Mouse (Mus musculus): Measurements from ENCODE around the gene Otud7b. TPM values are rescaled to one million over a fixed set of nuclear protein-coding genes. Genes with fewer than 3 reads are reported as not detected.
"Not testable (repeated sequence)": the region's sequence is repeated elsewhere in the genome, so short reads cannot be mapped to it uniquely, and the experiment has no call there.

Gene Otud7b
- polyA plus RNA-seq, 1 experiment, result not detected

DNA sequence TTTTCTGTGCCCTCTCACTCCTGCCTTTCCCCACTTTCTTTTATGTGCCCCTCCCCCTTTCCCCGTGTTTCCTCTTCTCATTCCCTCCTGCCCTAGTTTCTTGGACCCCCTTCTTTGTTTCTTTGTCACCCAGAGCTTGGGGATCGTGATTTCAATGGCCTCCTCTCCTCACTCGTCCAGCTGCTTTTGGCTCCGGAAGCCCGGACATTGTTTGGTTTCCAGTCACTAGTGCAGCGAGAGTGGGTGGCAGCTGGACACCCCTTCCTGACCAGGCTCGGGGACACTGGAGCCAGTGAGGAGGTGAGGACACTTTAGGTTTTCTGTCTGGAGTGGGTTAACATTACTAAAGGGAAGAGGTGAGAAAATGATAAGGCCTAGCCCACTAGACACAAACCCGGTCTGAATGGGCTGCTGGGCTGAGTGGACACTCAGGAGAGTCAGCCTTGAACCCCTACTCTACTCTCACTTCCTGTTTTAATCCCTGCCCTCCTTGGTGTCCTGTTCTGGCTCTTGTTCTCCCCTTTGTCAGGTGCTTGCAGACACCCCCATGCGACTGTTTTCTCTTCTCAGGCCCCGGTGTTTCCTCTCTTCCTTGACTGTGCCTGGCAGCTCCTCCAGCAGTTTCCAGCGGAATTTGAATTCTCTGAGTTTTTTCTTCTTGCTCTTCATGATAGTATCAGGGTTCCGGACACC lies 64.3 kb downstream of the Otud7b start:
- H3K4me3 ChIP-seq (ENCODE audit: insufficient read depth, low read depth, low read length), result no peak overlapping the region
- peaks cover 27% of the 10 kb centered on the region for H3K4me1 ChIP-seq (ENCODE audit: control insufficient read depth, insufficient read depth, low read length)
- 52% methylated on average over 12 of the region's 12 CpGs for WGBS
- TF ChIP-seq POLR2A (IDR thresholded peaks at IDR 0.05; ENCODE audit: insufficient read depth, low read depth, low read length) (no peak), CTCF (IDR thresholded peaks at IDR 0.05; ENCODE audit: insufficient read depth, low read depth, low read length) (no peak)
- no peak overlapping the region for H3K27ac ChIP-seq (ENCODE audit: insufficient read depth, low read depth, low read length)

DNA sequence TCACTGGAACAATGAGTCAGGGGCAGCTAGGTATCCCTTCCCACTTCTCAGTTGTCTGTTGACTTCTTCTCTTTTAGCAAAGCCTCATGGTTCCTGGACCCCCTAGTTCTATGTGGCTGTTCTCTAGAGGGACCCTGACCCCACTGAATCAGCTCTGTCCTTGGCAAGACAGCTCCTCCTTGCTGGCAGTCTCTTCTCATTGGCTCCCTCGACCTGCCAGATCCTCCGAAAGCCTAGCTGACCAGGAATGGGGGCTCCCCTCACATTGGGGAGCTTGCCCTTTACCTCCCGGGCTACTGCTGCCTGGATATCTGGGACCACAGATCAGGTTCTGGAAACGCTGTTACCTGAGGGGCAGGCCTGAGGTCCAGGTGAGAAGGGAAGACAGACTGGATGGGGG lies 65.9 kb downstream of the Otud7b start:
- H3K27ac ChIP-seq (ENCODE audit: insufficient read depth, low read depth, low read length), result peak overlapping the region; percentile 31; the same call in 1 of the 2 replicates
- TF ChIP-seq CTCF (IDR thresholded peaks at IDR 0.05; ENCODE audit: insufficient read depth, low read depth, low read length), result no peak
- no peak for TF ChIP-seq POLR2A (IDR thresholded peaks at IDR 0.05; ENCODE audit: insufficient read depth, low read depth, low read length)

DNA sequence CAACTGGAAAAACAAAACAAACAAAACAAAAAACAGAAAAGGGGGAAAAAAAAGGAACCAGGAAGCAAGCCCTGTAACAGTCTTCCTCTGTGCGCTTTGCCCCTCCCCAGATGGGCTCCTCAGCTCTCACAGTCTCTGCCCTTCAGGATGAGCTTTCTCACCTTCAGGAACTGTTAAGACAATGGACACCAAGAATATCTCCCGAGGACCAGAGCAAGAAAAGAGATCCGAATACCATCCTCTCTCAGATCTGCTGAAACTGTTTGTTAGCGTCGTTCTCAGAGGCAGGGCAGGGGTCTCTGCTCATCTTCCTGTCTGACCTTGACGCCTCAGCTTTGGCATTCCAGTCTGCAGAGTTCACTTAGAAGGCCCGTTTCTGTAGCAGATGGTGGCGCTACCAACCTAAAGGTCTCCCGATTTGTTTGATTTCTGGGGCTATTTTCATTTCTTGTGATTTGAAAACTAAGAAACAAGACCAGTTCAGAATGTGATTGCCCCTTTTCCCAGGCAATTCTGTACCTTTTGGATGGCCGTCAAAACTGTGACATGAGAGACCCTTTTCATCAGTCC lies 66.7 kb downstream of the Otud7b start:
- Histone ChIP-seq H3K4me3 (ENCODE audit: insufficient read depth, low read depth, low read length) (0 out of 2 replicates have a peak overlapping the region, but pooled peaks have one; percentile 6), H3K27ac (ENCODE audit: insufficient read depth, low read depth, low read length) (peak overlapping the region; percentile 94), H3K4me1 (ENCODE audit: control insufficient read depth, insufficient read depth, low read length) (peaks cover 29% of the 10 kb centered on the region)
- no peak for TF ChIP-seq CTCF (IDR thresholded peaks at IDR 0.05; ENCODE audit: insufficient read depth, low read depth, low read length)
- no peak for TF ChIP-seq POLR2A (IDR thresholded peaks at IDR 0.05; ENCODE audit: insufficient read depth, low read depth, low read length)
- WGBS, result 45% methylated on average over 10 of the region's 10 CpGs

More for the DNA sequence above, 65.9 kb downstream of the Otud7b start:
- 86% methylated on average over 4 of the region's 4 CpGs for WGBS
- H3K4me1 ChIP-seq (ENCODE audit: control insufficient read depth, insufficient read depth, low read length), result peaks cover 29% of the 10 kb centered on the region
- H3K4me3 ChIP-seq (ENCODE audit: insufficient read depth, low read depth, low read length), result no peak overlapping the region

DNA sequence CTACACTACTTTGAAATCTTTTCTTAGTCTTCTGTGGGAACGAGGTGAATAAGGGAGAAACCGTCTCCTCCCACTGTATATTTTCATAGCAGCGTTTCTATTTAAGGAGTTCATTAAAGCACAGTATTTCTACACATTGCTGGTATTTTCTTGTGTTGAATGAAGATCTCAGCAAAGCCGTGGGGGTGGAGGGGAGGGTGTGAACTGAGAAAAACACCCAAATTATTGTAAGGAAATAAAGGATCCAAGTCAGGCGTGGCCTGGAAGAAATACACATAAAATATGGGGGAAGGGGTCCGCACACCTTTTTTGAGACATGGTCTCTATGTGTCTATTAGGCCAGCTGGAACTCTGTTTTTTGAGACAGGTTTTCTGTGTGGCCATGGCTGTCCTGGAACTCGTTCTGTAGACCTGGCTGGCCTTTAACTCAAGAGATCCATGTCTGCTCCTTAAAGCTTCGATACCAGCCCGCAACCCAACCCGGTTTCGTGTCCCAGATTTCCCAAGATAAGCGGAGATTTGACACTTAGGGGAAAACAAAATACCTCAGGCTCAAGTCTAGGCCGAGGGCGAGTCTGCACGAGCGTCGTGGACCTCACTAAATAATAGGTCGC lies 67.4 kb downstream of the Otud7b start:
- peak overlapping the region; percentile 68 for H3K4me3 ChIP-seq (ENCODE audit: insufficient read depth, low read depth, low read length)
- H3K4me1 ChIP-seq (ENCODE audit: control insufficient read depth, insufficient read depth, low read length), result peaks cover 29% of the 10 kb centered on the region
- H3K27ac ChIP-seq (ENCODE audit: insufficient read depth, low read depth, low read length), result peak overlapping the region; percentile 94
- WGBS, result 6% methylated on average over 18 of the region's 18 CpGs
- TF ChIP-seq CTCF (IDR thresholded peaks at IDR 0.05; ENCODE audit: insufficient read depth, low read depth, low read length) (no peak), POLR2A (IDR thresholded peaks at IDR 0.05; ENCODE audit: insufficient read depth, low read depth, low read length) (no peak)

DNA sequence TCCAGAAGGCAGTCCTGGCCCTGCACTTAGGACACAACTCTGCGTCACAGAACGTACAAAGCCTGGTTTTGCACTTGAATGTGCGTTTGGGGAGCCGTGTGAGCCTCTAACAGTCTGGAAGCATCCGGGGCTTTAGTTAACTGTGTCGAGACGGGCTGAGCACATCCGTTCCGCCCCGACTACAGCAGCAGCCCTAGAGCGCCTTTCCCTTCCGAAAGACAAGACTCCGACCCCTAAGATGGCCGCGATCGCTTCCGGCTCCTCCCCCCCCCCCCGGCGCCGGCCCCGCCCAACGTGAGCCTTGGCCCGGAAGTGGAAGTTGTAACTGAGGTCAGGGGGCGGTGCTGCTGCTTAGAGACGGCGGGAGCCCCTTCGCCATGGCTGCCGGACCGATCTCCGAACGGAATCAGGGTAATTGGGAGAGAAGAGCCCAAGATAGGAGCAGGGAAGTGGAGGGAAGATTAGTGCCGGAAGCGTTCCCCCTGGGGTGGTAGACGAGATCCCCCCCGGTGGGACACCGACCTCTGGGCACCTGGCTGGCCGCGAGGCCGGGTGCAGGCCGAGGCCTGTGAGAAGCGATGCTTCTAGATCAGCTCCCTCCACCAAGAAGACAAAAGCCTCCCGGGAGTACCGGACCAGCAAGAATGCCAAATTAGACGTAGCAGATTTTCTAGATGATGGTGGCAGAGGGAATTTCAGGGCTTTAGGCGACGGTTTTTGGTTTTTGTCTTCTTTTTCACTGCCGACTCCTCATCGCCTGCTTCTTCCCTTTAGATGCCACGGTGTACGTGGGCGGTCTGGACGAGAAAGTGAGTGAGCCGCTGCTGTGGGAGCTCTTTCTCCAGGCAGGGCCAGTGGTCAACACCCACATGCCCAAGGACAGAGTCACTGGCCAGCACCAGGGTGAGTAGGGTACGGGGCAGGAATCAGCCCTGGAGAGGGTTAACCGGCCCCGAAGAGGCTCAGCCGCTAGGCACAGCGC lies 68.2 kb downstream of the Otud7b start, which contains the start of gene Sf3b4:
Gene Sf3b4 (plus strand): TSS at position 136 of the 982 bp plus-strand sequence.
- Histone ChIP-seq H3K4me3 (ENCODE audit: insufficient read depth, low read depth, low read length) (peak within 1 kb of the TSS; percentile 68), H3K27ac (ENCODE audit: insufficient read depth, low read depth, low read length) (peak within 1 kb of the TSS; percentile 94), H3K4me1 (ENCODE audit: control insufficient read depth, insufficient read depth, low read length) (peaks cover 29% of the 10 kb centered on the region)
- WGBS, result under 1% methylated on average over 58 of the region's 58 CpGs
- TF ChIP-seq CTCF (IDR thresholded peaks at IDR 0.05; ENCODE audit: insufficient read depth, low read depth, low read length) (no peak), POLR2A (IDR thresholded peaks at IDR 0.05; ENCODE audit: insufficient read depth, low read depth, low read length) (peak; percentile 86)

DNA sequence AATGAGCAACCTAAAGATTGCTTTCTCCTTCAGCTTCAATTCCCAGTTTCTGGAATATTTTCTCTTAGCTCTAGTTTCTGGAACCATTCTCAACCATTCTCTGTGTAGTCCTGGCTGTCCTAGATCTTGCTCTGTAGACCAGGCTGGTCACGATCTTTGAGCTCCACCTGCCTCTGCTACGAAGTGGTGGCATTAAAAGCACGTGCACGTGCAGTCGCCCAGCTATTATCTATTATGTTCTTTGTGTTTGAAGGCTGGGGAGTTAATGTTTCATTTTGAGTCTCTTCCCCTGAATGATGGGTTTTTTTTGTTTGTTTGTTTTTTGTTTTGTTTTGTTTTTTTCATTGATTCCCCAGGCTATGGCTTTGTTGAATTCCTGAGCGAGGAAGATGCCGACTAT lies 68.9 kb downstream of the Otud7b start:
- TF ChIP-seq CTCF (IDR thresholded peaks at IDR 0.05; ENCODE audit: insufficient read depth, low read depth, low read length) (no peak), POLR2A (IDR thresholded peaks at IDR 0.05; ENCODE audit: insufficient read depth, low read depth, low read length) (no peak)
- H3K27ac ChIP-seq (ENCODE audit: insufficient read depth, low read depth, low read length), result no peak overlapping the region
- 29% methylated on average over 7 of the region's 7 CpGs for whole genome bisulfite sequencing
- peak overlapping the region; percentile 68 for H3K4me3 ChIP-seq (ENCODE audit: insufficient read depth, low read depth, low read length)
- H3K4me1 ChIP-seq (ENCODE audit: control insufficient read depth, insufficient read depth, low read length), result peaks cover 29% of the 10 kb centered on the region

DNA sequence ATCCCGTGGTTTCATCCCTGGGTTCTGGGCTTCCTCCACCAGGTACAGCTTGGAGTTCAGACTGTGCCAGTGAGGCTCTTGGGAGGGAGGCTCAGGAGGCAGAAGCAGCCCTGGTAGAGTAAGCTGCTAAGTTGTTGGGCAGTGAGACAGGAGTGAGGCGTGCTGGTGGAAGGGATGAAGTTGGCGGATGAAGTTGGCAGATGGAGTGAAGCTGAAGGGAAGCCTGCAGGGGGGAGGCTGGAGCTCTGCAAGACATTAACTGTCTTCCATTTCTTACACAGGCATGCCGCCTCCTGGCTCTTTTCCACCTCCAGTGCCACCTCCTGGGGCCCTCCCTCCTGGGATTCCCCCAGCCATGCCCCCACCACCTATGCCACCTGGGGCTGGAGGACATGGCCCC lies 69.7 kb downstream of the Otud7b start:
- H3K4me3 ChIP-seq (ENCODE audit: insufficient read depth, low read depth, low read length), result not testable (repeated sequence)

DNA sequence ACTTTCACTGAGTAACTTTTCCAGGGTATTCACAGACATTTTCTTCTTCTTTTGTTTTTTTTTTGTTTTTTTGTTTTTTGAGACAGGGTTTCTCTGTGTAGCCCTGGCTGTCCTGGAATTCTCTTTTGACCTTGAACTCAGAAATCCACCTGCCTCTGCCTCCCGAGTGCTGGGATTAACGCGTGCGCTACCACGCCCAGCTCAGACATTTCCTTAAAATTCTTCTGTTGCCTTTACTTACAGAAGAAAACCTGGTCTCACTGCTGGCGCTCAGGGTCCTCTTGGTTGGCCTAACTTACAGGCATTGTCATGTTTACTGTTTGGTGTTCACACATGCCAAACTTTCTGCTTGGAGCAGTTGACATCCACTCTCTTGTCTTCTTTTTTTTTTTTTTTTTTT lies 70.9 kb downstream of the Otud7b start:
- Histone ChIP-seq H3K27ac (ENCODE audit: insufficient read depth, low read depth, low read length) (no peak overlapping the region), H3K4me3 (ENCODE audit: insufficient read depth, low read depth, low read length) (no peak overlapping the region), H3K4me1 (ENCODE audit: control insufficient read depth, insufficient read depth, low read length) (peaks cover 19% of the 10 kb centered on the region)
- WGBS, result 95% methylated on average over 6 of the region's 6 CpGs
- TF ChIP-seq CTCF (IDR thresholded peaks at IDR 0.05; ENCODE audit: insufficient read depth, low read depth, low read length) (no peak), POLR2A (IDR thresholded peaks at IDR 0.05; ENCODE audit: insufficient read depth, low read depth, low read length) (no peak)

More for the DNA sequence above, 69.7 kb downstream of the Otud7b start:
- H3K4me1 ChIP-seq (ENCODE audit: control insufficient read depth, insufficient read depth, low read length), result peaks cover 22% of the 10 kb centered on the region
- WGBS, result 63% methylated on average over 4 of the region's 4 CpGs
- not testable (repeated sequence) for H3K27ac ChIP-seq (ENCODE audit: insufficient read depth, low read depth, low read length)

All from olfactory bulb, adult 2 months (tissue).